Mouse (Mus musculus): ENCODE measurements at regions not wholly inside any gene's neighbourhood (a gene's known extent, or its start where the extent isn't known, plus 50 kb on each side); places are given as distances from the start of the nearest gene placed in this dataset.

- no peak overlapping the region for H3K4me3 ChIP-seq (ENCODE audit: low read depth, low read length)
- H3K27ac ChIP-seq (ENCODE audit: low read depth, low read length), result no peak overlapping the region
- no peak for ATAC-seq (replicated peaks; ENCODE audit: low FRiP score)
- no peaks in the 10 kb centered on the region for H3K36me3 ChIP-seq (ENCODE audit: control insufficient read depth, insufficient read depth, low read length)
- no peak overlapping the region for H3K4me2 ChIP-seq (ENCODE audit: low read depth, low read length, severe bottlenecking)
- no peak overlapping the region for H3K9ac ChIP-seq (ENCODE audit: low read length)
- no peaks in the 10 kb centered on the region for H3K27me3 ChIP-seq (ENCODE audit: control insufficient read depth, insufficient read depth, low read length)
- no peak for DNase-seq (ENCODE audit: low spot score)
- H3K4me1 ChIP-seq (replicated peaks; ENCODE audit: control insufficient read depth, insufficient read depth, low read length), result no peaks in the 10 kb centered on the region
- H3K9me3 ChIP-seq (ENCODE audit: control insufficient read depth, low read length), result no peaks in the 10 kb centered on the region
- 84% methylated on average over 7 of the region's 7 CpGs for WGBS
Measured at GRCm38 (mm10) chr8:93668306-93668705, 132.7 kb upstream of the Ces5a start.

GRCm38 (mm10) chr8:93674721-93675120, 135.0 kb upstream of the Gnao1 start:
- WGBS, result 77% methylated on average over 3 of the region's 3 CpGs
- no peak overlapping the region for H3K27ac ChIP-seq (ENCODE audit: low read depth, low read length)
- no peaks in the 10 kb centered on the region for H3K27me3 ChIP-seq (ENCODE audit: control insufficient read depth, insufficient read depth, low read length)
- no peak overlapping the region for H3K4me3 ChIP-seq (ENCODE audit: low read depth, low read length)
- no peaks in the 10 kb centered on the region for H3K9me3 ChIP-seq (ENCODE audit: control insufficient read depth, low read length)
- no peak overlapping the region for H3K4me2 ChIP-seq (ENCODE audit: low read depth, low read length, severe bottlenecking)
- no peaks in the 10 kb centered on the region for H3K4me1 ChIP-seq (replicated peaks; ENCODE audit: control insufficient read depth, insufficient read depth, low read length)
- H3K9ac ChIP-seq (ENCODE audit: low read length), result no peak overlapping the region
- no peaks in the 10 kb centered on the region for H3K36me3 ChIP-seq (ENCODE audit: control insufficient read depth, insufficient read depth, low read length)
- ATAC-seq (replicated peaks; ENCODE audit: low FRiP score) (no peak), DNase-seq (ENCODE audit: low spot score) (no peak)

- H3K9me3 ChIP-seq (ENCODE audit: control insufficient read depth, low read length), result no peaks in the 10 kb centered on the region
- H3K4me3 ChIP-seq (ENCODE audit: low read depth, low read length), result no peak overlapping the region
- ATAC-seq (replicated peaks; ENCODE audit: low FRiP score) (no peak), DNase-seq (ENCODE audit: low spot score) (no peak)
- no peaks in the 10 kb centered on the region for H3K27me3 ChIP-seq (ENCODE audit: control insufficient read depth, insufficient read depth, low read length)
- H3K4me2 ChIP-seq (ENCODE audit: low read depth, low read length, severe bottlenecking), result no peak overlapping the region
- H3K4me1 ChIP-seq (replicated peaks; ENCODE audit: control insufficient read depth, insufficient read depth, low read length), result peaks cover 2% of the 10 kb centered on the region; the same call in 1 of the 2 replicates
- no peak overlapping the region for H3K9ac ChIP-seq (ENCODE audit: low read length)
- no peak overlapping the region for H3K27ac ChIP-seq (ENCODE audit: low read depth, low read length)
- no peaks in the 10 kb centered on the region for H3K36me3 ChIP-seq (ENCODE audit: control insufficient read depth, insufficient read depth, low read length)
- WGBS, result 88% methylated on average over 12 of the region's 12 CpGs
Measured at GRCm38 (mm10) chr8:93683773-93684391, 125.9 kb upstream of the Gnao1 start.

DNA sequence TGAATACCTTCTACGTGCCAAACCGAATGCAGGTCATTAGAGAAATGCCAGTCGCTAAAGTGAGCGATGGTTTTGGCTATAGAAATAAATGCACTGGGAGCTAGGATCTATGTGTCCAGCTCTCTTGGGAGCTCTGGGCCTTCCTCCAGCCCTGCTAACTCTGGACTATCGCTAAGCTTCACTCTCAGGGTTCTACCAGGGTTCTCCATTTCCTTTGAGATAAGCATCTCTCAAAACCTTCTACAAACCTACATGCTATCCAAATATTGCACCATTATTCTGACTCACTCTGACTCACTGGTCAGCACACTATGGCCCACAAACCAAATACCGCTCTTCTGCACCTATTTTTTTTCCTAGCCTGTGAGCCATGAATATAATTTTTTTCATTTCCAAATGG, 125.4 kb upstream of the Gnao1 start:
- H3K27me3 ChIP-seq (ENCODE audit: control insufficient read depth, insufficient read depth, low read length), result no peaks in the 10 kb centered on the region
- H3K36me3 ChIP-seq (ENCODE audit: control insufficient read depth, insufficient read depth, low read length), result no peaks in the 10 kb centered on the region
- no peak for DNase-seq (ENCODE audit: low spot score)
- ATAC-seq (replicated peaks; ENCODE audit: low FRiP score), result no peak
- no peak overlapping the region for H3K9ac ChIP-seq (ENCODE audit: low read length)
- WGBS, result 94% methylated on average over 6 of the region's 6 CpGs
- peaks cover 5% of the 10 kb centered on the region; the same call in 1 of the 2 replicates for H3K4me1 ChIP-seq (replicated peaks; ENCODE audit: control insufficient read depth, insufficient read depth, low read length)
- no peak overlapping the region for H3K27ac ChIP-seq (ENCODE audit: low read depth, low read length)
- no peak overlapping the region for H3K4me3 ChIP-seq (ENCODE audit: low read depth, low read length)
- H3K4me2 ChIP-seq (ENCODE audit: low read depth, low read length, severe bottlenecking), result no peak overlapping the region
- H3K9me3 ChIP-seq (ENCODE audit: control insufficient read depth, low read length), result no peaks in the 10 kb centered on the region

- DNase-seq (ENCODE audit: low spot score) (no peak), ATAC-seq (replicated peaks; ENCODE audit: low FRiP score) (no peak)
- Histone ChIP-seq H3K27me3 (ENCODE audit: control insufficient read depth, insufficient read depth, low read length) (no peaks in the 10 kb centered on the region), H3K9me3 (ENCODE audit: control insufficient read depth, low read length) (no peaks in the 10 kb centered on the region), H3K4me1 (replicated peaks; ENCODE audit: control insufficient read depth, insufficient read depth, low read length) (peaks cover 5% of the 10 kb centered on the region; the same call in 1 of the 2 replicates), H3K9ac (ENCODE audit: low read length) (no peak overlapping the region), H3K36me3 (ENCODE audit: control insufficient read depth, insufficient read depth, low read length) (no peaks in the 10 kb centered on the region), H3K4me2 (ENCODE audit: low read depth, low read length, severe bottlenecking) (no peak overlapping the region), H3K4me3 (ENCODE audit: low read depth, low read length) (no peak overlapping the region), H3K27ac (ENCODE audit: low read depth, low read length) (no peak overlapping the region)
- WGBS, result 56% methylated on average over 7 of the region's 7 CpGs
Measured at GRCm38 (mm10) chr8:93688845-93689244, 120.9 kb upstream of the Gnao1 start.

DNA sequence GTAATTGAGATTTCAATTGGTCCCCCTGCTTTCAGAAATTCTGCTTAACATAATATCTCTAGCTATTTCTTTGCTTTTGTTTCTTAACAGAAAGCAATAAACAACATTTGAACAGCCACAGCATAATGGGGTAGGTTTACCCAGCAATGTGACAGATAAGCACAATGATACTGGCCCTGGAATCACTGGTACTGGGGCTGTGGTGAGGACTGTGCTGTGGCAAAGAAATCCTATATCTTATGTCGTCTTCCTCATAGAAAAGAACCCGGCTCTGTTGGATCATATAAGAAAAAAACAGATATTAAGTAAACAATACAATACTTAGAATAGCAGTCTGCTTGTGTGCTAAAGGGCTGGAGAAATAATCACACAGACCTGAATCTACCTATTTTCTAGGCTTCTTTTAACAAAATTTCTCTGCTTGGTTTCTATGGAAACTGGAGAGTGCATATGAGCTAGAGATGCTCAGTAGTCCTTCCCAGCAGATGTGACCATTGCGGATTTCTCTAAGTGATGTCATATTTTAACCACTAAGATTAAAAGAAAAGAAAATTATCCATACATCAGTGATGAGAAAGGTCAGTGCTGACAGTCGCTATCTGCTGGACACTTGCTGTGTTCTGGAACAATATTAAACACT, 119.8 kb upstream of the Gnao1 start:
- H3K27ac ChIP-seq (ENCODE audit: low read depth, low read length), result no peak overlapping the region
- 89% methylated on average over 4 of the region's 4 CpGs for WGBS
- no peak overlapping the region for H3K4me3 ChIP-seq (ENCODE audit: low read depth, low read length)
- no peak overlapping the region for H3K9ac ChIP-seq (ENCODE audit: low read length)
- H3K36me3 ChIP-seq (ENCODE audit: control insufficient read depth, insufficient read depth, low read length), result no peaks in the 10 kb centered on the region
- H3K27me3 ChIP-seq (ENCODE audit: control insufficient read depth, insufficient read depth, low read length), result no peaks in the 10 kb centered on the region
- no peak overlapping the region for H3K4me2 ChIP-seq (ENCODE audit: low read depth, low read length, severe bottlenecking)
- peaks cover 5% of the 10 kb centered on the region; the same call in 1 of the 2 replicates for H3K4me1 ChIP-seq (replicated peaks; ENCODE audit: control insufficient read depth, insufficient read depth, low read length)
- DNase-seq (ENCODE audit: low spot score) (no peak), ATAC-seq (replicated peaks; ENCODE audit: low FRiP score) (no peak)
- H3K9me3 ChIP-seq (ENCODE audit: control insufficient read depth, low read length), result no peaks in the 10 kb centered on the region

DNA sequence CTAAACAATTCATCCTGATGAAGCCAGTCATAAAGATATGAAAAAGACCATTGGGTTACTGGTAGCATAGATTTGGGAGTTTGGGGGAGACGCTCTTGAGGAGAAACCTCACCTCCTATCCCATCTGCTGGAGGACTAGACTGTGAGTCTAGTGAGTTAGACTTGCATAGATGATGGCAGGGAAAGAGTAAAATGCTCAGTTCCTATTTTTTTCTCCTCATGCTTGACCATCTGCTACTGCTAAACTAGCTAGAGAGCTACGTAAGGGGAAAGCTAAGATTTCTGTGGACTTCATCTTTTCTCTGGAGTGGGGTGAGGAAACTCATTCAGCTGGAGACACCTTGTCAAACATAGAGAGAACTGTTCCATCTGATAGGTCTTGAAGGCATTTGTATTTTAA, 118.4 kb upstream of the Gnao1 start:
- H3K27me3 ChIP-seq (ENCODE audit: control insufficient read depth, insufficient read depth, low read length), result no peaks in the 10 kb centered on the region
- H3K9ac ChIP-seq (ENCODE audit: low read length), result no peak overlapping the region
- no peaks in the 10 kb centered on the region for H3K9me3 ChIP-seq (ENCODE audit: control insufficient read depth, low read length)
- no peak for DNase-seq (ENCODE audit: low spot score)
- 91% methylated on average over 2 of the region's 2 CpGs for WGBS
- no peak overlapping the region for H3K4me2 ChIP-seq (ENCODE audit: low read depth, low read length, severe bottlenecking)
- ATAC-seq (replicated peaks; ENCODE audit: low FRiP score), result no peak
- no peak overlapping the region for H3K4me3 ChIP-seq (ENCODE audit: low read depth, low read length)
- no peaks in the 10 kb centered on the region for H3K36me3 ChIP-seq (ENCODE audit: control insufficient read depth, insufficient read depth, low read length)
- H3K27ac ChIP-seq (ENCODE audit: low read depth, low read length), result no peak overlapping the region
- peaks cover 5% of the 10 kb centered on the region; the same call in 1 of the 2 replicates for H3K4me1 ChIP-seq (replicated peaks; ENCODE audit: control insufficient read depth, insufficient read depth, low read length)

- no peak overlapping the region for H3K27ac ChIP-seq (ENCODE audit: low read depth, low read length)
- DNase-seq (ENCODE audit: low spot score), result no peak
- no peaks in the 10 kb centered on the region for H3K36me3 ChIP-seq (ENCODE audit: control insufficient read depth, insufficient read depth, low read length)
- no peak for ATAC-seq (replicated peaks; ENCODE audit: low FRiP score)
- no peak overlapping the region for H3K4me3 ChIP-seq (ENCODE audit: low read depth, low read length)
- H3K4me2 ChIP-seq (ENCODE audit: low read depth, low read length, severe bottlenecking), result no peak overlapping the region
- no peak overlapping the region for H3K9ac ChIP-seq (ENCODE audit: low read length)
- H3K9me3 ChIP-seq (ENCODE audit: control insufficient read depth, low read length), result no peaks in the 10 kb centered on the region
- H3K4me1 ChIP-seq (replicated peaks; ENCODE audit: control insufficient read depth, insufficient read depth, low read length), result peaks cover 5% of the 10 kb centered on the region; the same call in 1 of the 2 replicates
- H3K27me3 ChIP-seq (ENCODE audit: control insufficient read depth, insufficient read depth, low read length), result no peaks in the 10 kb centered on the region
- 78% methylated on average over 2 of the region's 2 CpGs for WGBS
Measured at GRCm38 (mm10) chr8:93691826-93692225, 117.9 kb upstream of the Gnao1 start.

DNA sequence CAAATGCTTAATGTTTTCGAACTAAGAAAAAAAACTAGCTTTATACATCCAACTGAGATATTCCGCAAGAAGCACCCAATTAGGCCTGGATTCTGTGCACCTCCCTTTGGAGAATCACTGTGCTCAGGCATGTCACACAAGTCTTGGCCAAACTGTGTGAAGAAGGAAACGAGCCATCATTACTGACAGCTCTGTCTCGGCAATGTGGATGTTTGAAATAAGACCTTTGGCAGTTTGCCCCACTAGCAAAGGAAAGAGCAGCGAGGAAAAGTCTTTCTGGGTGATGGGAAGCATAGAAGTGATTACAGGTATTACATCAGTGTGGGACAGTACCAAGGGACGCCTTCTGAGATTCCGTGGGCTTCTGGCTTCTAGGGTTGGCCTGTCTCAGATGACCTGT, 112.6 kb upstream of the Gnao1 start:
- WGBS, result 83% methylated on average over 7 of the region's 7 CpGs
- Histone ChIP-seq H3K4me3 (ENCODE audit: low read depth, low read length) (no peak overlapping the region), H3K9me3 (ENCODE audit: control insufficient read depth, low read length) (no peaks in the 10 kb centered on the region), H3K36me3 (ENCODE audit: control insufficient read depth, insufficient read depth, low read length) (no peaks in the 10 kb centered on the region), H3K4me1 (replicated peaks; ENCODE audit: control insufficient read depth, insufficient read depth, low read length) (no peaks in the 10 kb centered on the region; the same call in 1 of the 2 replicates), H3K27ac (ENCODE audit: low read depth, low read length) (no peak overlapping the region), H3K4me2 (ENCODE audit: low read depth, low read length, severe bottlenecking) (no peak overlapping the region), H3K9ac (ENCODE audit: low read length) (no peak overlapping the region), H3K27me3 (ENCODE audit: control insufficient read depth, insufficient read depth, low read length) (no peaks in the 10 kb centered on the region)
- ATAC-seq (replicated peaks; ENCODE audit: low FRiP score), result no peak
- DNase-seq (ENCODE audit: low spot score), result no peak
